Mouse (Mus musculus): ENCODE results near the gene Tenm3.

- TF ChIP-seq CHD1 (IDR thresholded peaks at IDR 0.05; ENCODE audit: low read depth, low read length): no peak
- no peak for TF ChIP-seq PAX5 (IDR thresholded peaks at IDR 0.05; ENCODE audit: low read length)
- no peak for TF ChIP-seq TCF12 (IDR thresholded peaks at IDR 0.05; ENCODE audit: low read depth, low read length)
- no peak for TF ChIP-seq CTCF (conservative IDR thresholded peaks at IDR 0.05 in 1 of 2, IDR thresholded peaks at IDR 0.05 in 1 of 2; ENCODE audit: low read depth in 2 of 2, low read length in 2 of 2)
- TF ChIP-seq BHLHE40 (IDR thresholded peaks at IDR 0.05; ENCODE audit: low read depth, low read length): no peak
- TF ChIP-seq EP300 (IDR thresholded peaks at IDR 0.05; ENCODE audit: low read length): no peak
- no peak for TF ChIP-seq RCOR1 (conservative IDR thresholded peaks at IDR 0.05; ENCODE audit: low read depth, low read length)
These were observed 561.9 kb downstream of the Tenm3 start for GRCm38 (mm10) chr8:48281855-48282254.

Data from CH12.LX (cell line).